Mouse (Mus musculus): Measurements from ENCODE around the gene Arpc5l. TPM values are rescaled to one million over a fixed set of nuclear protein-coding genes. Genes with fewer than 3 reads are reported as not detected.

Gene Arpc5l
- total and polyA plus RNA-seq, 3 experiments: 65.4 to 87.0 TPM; not detected in 1

DNA sequence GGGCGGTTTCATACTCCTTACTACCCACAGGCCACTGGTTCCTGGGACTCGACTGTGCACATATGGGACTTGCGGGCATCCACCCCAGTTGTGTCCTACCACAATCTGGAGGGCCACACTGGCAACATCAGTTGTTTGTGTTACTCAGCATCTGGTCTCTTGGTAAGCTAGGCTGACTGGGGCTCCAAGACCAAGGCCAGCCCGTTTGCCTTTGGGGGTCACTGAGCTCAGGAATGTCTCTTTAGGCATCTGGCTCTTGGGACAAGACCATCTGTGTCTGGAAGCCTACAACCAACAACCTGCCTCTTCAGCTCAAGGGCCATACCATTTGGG, 4.6 kb upstream of the Arpc5l start:
- H3K9me3 ChIP-seq (replicated peaks; ENCODE audit: insufficient read depth, low read length): no peaks in the 10 kb centered on the region
- no peak for TF ChIP-seq BHLHE40 (IDR thresholded peaks at IDR 0.05; ENCODE audit: borderline replicate concordance, low read depth, low read length)
- peak; percentile 41 for TF ChIP-seq POLR2AphosphoS2 (IDR thresholded peaks at IDR 0.05; ENCODE audit: low read length)
- 0 out of 2 replicates have a peak, but pooled peaks have one; percentile 6 for TF ChIP-seq MYB (IDR thresholded peaks at IDR 0.05; ENCODE audit: low read depth, low read length)
- TF ChIP-seq HCFC1 (IDR thresholded peaks at IDR 0.05; ENCODE audit: low read depth, low read length): 0 out of 2 replicates have a peak, but pooled peaks have one; percentile 17
- peak; percentile 15; the same call in 1 of the 2 replicates for TF ChIP-seq NELFE (IDR thresholded peaks at IDR 0.05; ENCODE audit: low read depth, low read length)
- TF ChIP-seq SMC3 (IDR thresholded peaks at IDR 0.05; ENCODE audit: low read depth, low read length): 0 out of 2 replicates have a peak, but pooled peaks have one; percentile 1
- TF ChIP-seq EP300 (IDR thresholded peaks at IDR 0.05; ENCODE audit: low read depth in 1 of 2, low read length in 2 of 2): peak in 1 of 2 experiments; percentile 21; a peak in 1 of 4 replicates
- no peak for TF ChIP-seq E2F4 (IDR thresholded peaks at IDR 0.05; ENCODE audit: borderline replicate concordance, low read depth, low read length)
- no peaks in the 10 kb centered on the region for H3K27me3 ChIP-seq (ENCODE audit: control insufficient read depth in 1 of 2, insufficient read depth in 2 of 2, low read length in 2 of 2)
- peak; percentile 53 for DNase-seq (ENCODE audit: low read depth, low spot score)
- peaks cover 38% of the 10 kb centered on the region for H3K79me2 ChIP-seq (ENCODE audit: control insufficient read depth, insufficient read depth, low read length, poor library complexity)
- H3K27ac ChIP-seq (ENCODE audit: control insufficient read depth, low read depth, low read length): no peak overlapping the region
- peaks cover 0 to 13% of the 10 kb centered on the region in 2 experiments; a peak in 3 of 4 replicates for H3K36me3 ChIP-seq (ENCODE audit: control insufficient read depth in 1 of 2, insufficient read depth in 2 of 2, low read length in 2 of 2)
- H3K9ac ChIP-seq (ENCODE audit: control insufficient read depth, low read depth, low read length, poor library complexity, severe bottlenecking): no peak overlapping the region
- H3K4me1 ChIP-seq (ENCODE audit: control insufficient read depth in 1 of 2, insufficient read depth in 2 of 2, low read length in 2 of 2): peaks cover 0 to 11% of the 10 kb centered on the region in 2 experiments; a peak in 3 of 4 replicates
- H3K4me3 ChIP-seq (ENCODE audit: control insufficient read depth in 1 of 2, insufficient read depth in 1 of 2, low read depth in 2 of 2, low read length in 2 of 2): no peak overlapping the region

DNA sequence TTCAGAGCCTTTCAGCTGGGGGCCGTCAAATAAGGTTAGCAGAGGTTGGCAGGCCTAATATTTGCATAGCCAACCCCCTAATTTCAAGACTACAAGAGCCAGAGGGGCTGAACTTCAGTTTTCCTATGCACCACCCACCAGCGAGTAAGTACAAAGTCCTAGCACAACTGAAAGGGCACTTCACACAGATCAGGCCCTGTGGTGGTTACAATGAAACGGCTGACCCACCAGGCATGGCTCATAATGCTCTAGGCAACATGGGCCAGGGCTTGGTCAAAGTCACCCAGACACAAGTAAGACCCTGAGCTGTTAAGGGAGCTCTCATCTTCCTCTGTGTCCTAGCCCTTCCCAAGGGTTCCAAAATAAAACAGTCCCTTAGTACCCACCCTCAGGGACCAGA, 3.3 kb upstream of the Arpc5l start:
- peaks cover 3 to 15% of the 10 kb centered on the region in 2 experiments for H3K4me1 ChIP-seq (ENCODE audit: control insufficient read depth in 1 of 2, insufficient read depth in 2 of 2, low read length in 2 of 2)
- TF ChIP-seq TCF12 (IDR thresholded peaks at IDR 0.05; ENCODE audit: low read depth, low read length) (no peak), MAZ (IDR thresholded peaks at IDR 0.05; ENCODE audit: low read depth, low read length) (no peak), MEF2A (IDR thresholded peaks at IDR 0.05; ENCODE audit: extremely low read depth, insufficient replicate concordance, low read depth, low read length, poor library complexity, severe bottlenecking) (no peak), ETS1 (IDR thresholded peaks at IDR 0.05; ENCODE audit: low read depth, low read length) (no peak), MAFK (IDR thresholded peaks at IDR 0.05; ENCODE audit: borderline replicate concordance, low read depth, low read length) (no peak)
- H3K36me3 ChIP-seq (ENCODE audit: control insufficient read depth in 1 of 2, insufficient read depth in 2 of 2, low read length in 2 of 2): peaks cover 0 to 16% of the 10 kb centered on the region in 2 experiments; a peak in 3 of 4 replicates
- no peaks in the 10 kb centered on the region for H3K9me3 ChIP-seq (replicated peaks; ENCODE audit: insufficient read depth, low read length)
- no peak overlapping the region; the same call in 1 of the 2 replicates for H3K27ac ChIP-seq (ENCODE audit: control insufficient read depth, low read depth, low read length)
- DNase-seq (ENCODE audit: low read depth, low spot score): no peak
- H3K9ac ChIP-seq (ENCODE audit: control insufficient read depth, low read depth, low read length, poor library complexity, severe bottlenecking): peak overlapping the region; percentile 36
- no peaks in the 10 kb centered on the region for H3K27me3 ChIP-seq (ENCODE audit: control insufficient read depth in 1 of 2, insufficient read depth in 2 of 2, low read length in 2 of 2)
- peak overlapping the region in 1 of 2 experiments; percentile 88; a peak in 2 of 4 replicates for H3K4me3 ChIP-seq (ENCODE audit: control insufficient read depth in 1 of 2, insufficient read depth in 1 of 2, low read depth in 2 of 2, low read length in 2 of 2)
- H3K79me2 ChIP-seq (ENCODE audit: control insufficient read depth, insufficient read depth, low read length, poor library complexity): peaks cover 39% of the 10 kb centered on the region

- Histone ChIP-seq H3K4me3 (ENCODE audit: control insufficient read depth in 1 of 2, insufficient read depth in 1 of 2, low read depth in 2 of 2, low read length in 2 of 2) (peak overlapping the region; percentile 86 to 88), H3K27me3 (ENCODE audit: control insufficient read depth in 1 of 2, insufficient read depth in 2 of 2, low read length in 2 of 2) (no peaks in the 10 kb centered on the region), H3K27ac (ENCODE audit: control insufficient read depth, low read depth, low read length) (peak overlapping the region; percentile 83), H3K79me2 (ENCODE audit: control insufficient read depth, insufficient read depth, low read length, poor library complexity) (peaks cover 42% of the 10 kb centered on the region), H3K9ac (ENCODE audit: control insufficient read depth, low read depth, low read length, poor library complexity, severe bottlenecking) (peak overlapping the region; percentile 97), H3K4me1 (ENCODE audit: control insufficient read depth in 1 of 2, insufficient read depth in 2 of 2, low read length in 2 of 2) (peaks cover 3 to 9% of the 10 kb centered on the region in 2 experiments; a peak in 3 of 4 replicates), H3K36me3 (ENCODE audit: control insufficient read depth in 1 of 2, insufficient read depth in 2 of 2, low read length in 2 of 2) (peaks cover 0 to 18% of the 10 kb centered on the region in 2 experiments; a peak in 3 of 4 replicates), H3K9me3 (replicated peaks; ENCODE audit: insufficient read depth, low read length) (no peaks in the 10 kb centered on the region)
- TF ChIP-seq SMC3 (IDR thresholded peaks at IDR 0.05; ENCODE audit: low read depth, low read length): no peak
- no peak for TF ChIP-seq JUND (IDR thresholded peaks at IDR 0.05; ENCODE audit: low read depth, low read length)
- TF ChIP-seq MEF2A (IDR thresholded peaks at IDR 0.05; ENCODE audit: extremely low read depth, insufficient replicate concordance, low read depth, low read length, poor library complexity, severe bottlenecking): no peak
- peak; percentile 27; the same call in 1 of the 2 replicates for TF ChIP-seq MXI1 (IDR thresholded peaks at IDR 0.05; ENCODE audit: low read depth, low read length)
- peak; percentile 43 for DNase-seq (ENCODE audit: low read depth, low spot score)
Measured at GRCm38 (mm10) chr2:39003106-39003505, 2.0 kb upstream of the Arpc5l start.
